Mouse (Mus musculus): ENCODE measurements around the gene Coasy.

DNA sequence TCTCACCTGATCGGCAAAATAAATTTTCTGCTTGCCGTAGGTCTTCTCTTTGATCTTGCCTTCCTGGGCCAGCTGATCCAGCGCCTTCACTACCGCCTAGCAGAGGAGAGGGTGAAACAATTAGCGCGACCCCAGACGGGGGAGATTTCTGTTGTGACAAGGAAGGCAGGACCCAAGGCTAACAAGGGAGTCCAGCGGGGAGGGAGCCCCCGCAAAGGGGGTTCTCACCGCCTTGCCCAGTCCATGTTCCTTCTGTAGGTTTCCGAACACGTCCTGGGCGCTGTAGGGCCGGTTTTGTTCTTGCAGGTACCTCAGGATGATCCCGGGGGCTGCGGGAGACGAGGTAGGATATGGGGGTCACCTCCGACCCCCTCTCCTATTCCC lies 12.6 kb downstream of the Coasy start:
- TF ChIP-seq CTCF (conservative IDR thresholded peaks at IDR 0.05; ENCODE audit: low read length) (no peak), NANOG (IDR thresholded peaks at IDR 0.05; ENCODE audit: borderline replicate concordance, low read length) (no peak), POU5F1 (IDR thresholded peaks at IDR 0.05; ENCODE audit: borderline replicate concordance, low read length) (no peak)
